Mouse (Mus musculus) lung, embryonic 15.5 days (tissue): ENCODE measurements around the gene Lrrc51. TPM values are rescaled to one million over a fixed set of nuclear protein-coding genes. Genes with fewer than 3 reads are reported as not detected.

ENCODE experiments used
- ATAC-seq: fragments of 200-750 bp; cut with Nextera tagmentation; 2 replicates; pipeline ENCODE4 v1.8.0; 2017; ENCODE audit warnings: moderate number of reproducible peaks, borderline replicate concordance; ENCODE audit not compliant: low FRiP score, low TSS enrichment; ENCODE audit errors: extremely low read depth
- H3K27ac ChIP-seq: fragments of 300-500 bp; sonication (generic); 2 replicates; pipeline ENCODE4 v1.5.1; 2015; ENCODE audit warnings: moderate library complexity, mild to moderate bottlenecking, inconsistent platforms
- H3K27me3 ChIP-seq: fragments of 300-500 bp; sonication (generic); 2 replicates; pipeline ENCODE4 v1.6.1; 2015; ENCODE audit warnings: inconsistent platforms
- H3K36me3 ChIP-seq: fragments of 300-500 bp; sonication (generic); 2 replicates; pipeline ENCODE4 v1.6.1; 2015; ENCODE audit warnings: inconsistent platforms
- H3K4me1 ChIP-seq: fragments of 300-500 bp; sonication (generic); 2 replicates; pipeline ENCODE4 v1.6.1; 2015; ENCODE audit warnings: inconsistent platforms
- H3K4me2 ChIP-seq: fragments of 300-500 bp; sonication (generic); 2 replicates; pipeline ENCODE4 v1.6.1; 2015; ENCODE audit warnings: inconsistent platforms, mild to moderate bottlenecking, moderate library complexity
- H3K4me3 ChIP-seq: fragments of 300-500 bp; sonication (generic); 2 replicates; pipeline ENCODE4 v1.5.1; 2015; ENCODE audit warnings: mild to moderate bottlenecking, inconsistent platforms
- H3K9ac ChIP-seq: fragments of 300-500 bp; sonication (generic); 2 replicates; pipeline ENCODE4 v1.6.1; 2015; ENCODE audit warnings: inconsistent platforms
- H3K9me3 ChIP-seq: fragments of 300-500 bp; sonication (generic); 2 replicates; pipeline ENCODE4 v1.6.1; 2016; ENCODE audit warnings: inconsistent platforms
- WGBS: fragments of 180-500 bp; shearing (Covaris S2); methylation state at CpG from one replicate; pipeline ENCODE4 v1.1.7; 2015; 5-methylcytosine and 5-hydroxymethylcytosine counted together
- microRNA-seq: library from miRNA; unstranded; fragments of <30 nt; microRNA quantifications from one replicate; pipeline ENCODE4, GENCODE M21; 2016
- polyA plus RNA-seq: library from polyadenylated mRNA; unstranded; fragments of >200 nt; fragmentation: Nextera tagmentation; extraction: Ambion mirVana; gene quantifications from 2 replicates; pipeline ENCODE4 v1.2.1, GENCODE M21; 2015

Lrrc51 gene
- polyA plus RNA-seq, 1 experiment from 2014 or later = 11.8 TPM

- no peak overlapping the region for H3K27ac ChIP-seq
- WGBS = 89% methylated on average over 1 of the region's 1 CpGs
Observed at GRCm38 (mm10) chr7:101875978-101876377, 57.7 kb downstream of the Lrrc51 start.

GRCm38 (mm10) chr7:101871296-101871695 is 62.4 kb downstream of the Lrrc51 start:
- no peak overlapping the region for H3K9ac ChIP-seq
- H3K4me1 ChIP-seq = no peaks in the 10 kb centered on the region
- no peak overlapping the region for H3K4me2 ChIP-seq
- H3K4me3 ChIP-seq = no peak overlapping the region
- no peak for ATAC-seq
- H3K9me3 ChIP-seq = no peaks in the 10 kb centered on the region
- H3K36me3 ChIP-seq = no peaks in the 10 kb centered on the region
- H3K27me3 ChIP-seq = no peaks in the 10 kb centered on the region
- 51% methylated on average over 3 of the region's 3 CpGs for WGBS
- H3K27ac ChIP-seq = no peak overlapping the region

More at GRCm38 (mm10) chr7:101875978-101876377, 57.7 kb downstream of the Lrrc51 start:
- Histone ChIP-seq H3K36me3 (no peaks in the 10 kb centered on the region), H3K9me3 (no peaks in the 10 kb centered on the region), H3K9ac (no peak overlapping the region), H3K4me2 (no peak overlapping the region), H3K27me3 (no peaks in the 10 kb centered on the region), H3K4me1 (no peaks in the 10 kb centered on the region), H3K4me3 (no peak overlapping the region)
- no peak for ATAC-seq

GRCm38 (mm10) chr7:101870629-101871028 is 63.1 kb downstream of the Lrrc51 start, which contains the start of gene Folr1:
Folr1 (minus strand) TSS chr7:101870788.
- ATAC-seq = no peak
- Histone ChIP-seq H3K4me2 (no peak within 1 kb of the TSS), H3K36me3 (no peaks in the 10 kb centered on the region), H3K9me3 (no peaks in the 10 kb centered on the region), H3K4me3 (no peak within 1 kb of the TSS), H3K4me1 (no peaks in the 10 kb centered on the region), H3K27me3 (no peaks in the 10 kb centered on the region), H3K27ac (no peak within 1 kb of the TSS), H3K9ac (no peak within 1 kb of the TSS)
- 66% methylated on average over 2 of the region's 2 CpGs for WGBS

GRCm38 (mm10) chr7:101869163-101869500 is 64.6 kb downstream of the Lrrc51 start:
- Histone ChIP-seq H3K4me3 (no peak overlapping the region), H3K9ac (no peak overlapping the region), H3K27me3 (no peaks in the 10 kb centered on the region), H3K4me2 (no peak overlapping the region), H3K27ac (no peak overlapping the region), H3K9me3 (no peaks in the 10 kb centered on the region), H3K36me3 (no peaks in the 10 kb centered on the region), H3K4me1 (no peaks in the 10 kb centered on the region)
- WGBS = 70% methylated on average over 7 of the region's 7 CpGs
- ATAC-seq = no peak

GRCm38 (mm10) chr7:101868241-101869162 is 65.2 kb downstream of the Lrrc51 start:
- no peaks in the 10 kb centered on the region for H3K9me3 ChIP-seq
- H3K27me3 ChIP-seq = no peaks in the 10 kb centered on the region
- no peak overlapping the region for H3K9ac ChIP-seq
- WGBS = 61% methylated on average over 13 of the region's 13 CpGs
- H3K27ac ChIP-seq = no peak overlapping the region
- H3K4me2 ChIP-seq = no peak overlapping the region
- no peaks in the 10 kb centered on the region for H3K36me3 ChIP-seq
- H3K4me1 ChIP-seq = no peaks in the 10 kb centered on the region
- H3K4me3 ChIP-seq = no peak overlapping the region
- no peak for ATAC-seq

- Histone ChIP-seq H3K36me3 (no peaks in the 10 kb centered on the region), H3K4me1 (no peaks in the 10 kb centered on the region), H3K4me2 (no peak overlapping the region), H3K27me3 (no peaks in the 10 kb centered on the region), H3K4me3 (no peak overlapping the region), H3K9ac (no peak overlapping the region), H3K27ac (no peak overlapping the region), H3K9me3 (no peaks in the 10 kb centered on the region)
- ATAC-seq = no peak
- 87% methylated on average over 4 of the region's 4 CpGs for WGBS
Observed at GRCm38 (mm10) chr7:101867482-101867881, 66.2 kb downstream of the Lrrc51 start.

GRCm38 (mm10) chr7:101866491-101867265 is 67.0 kb downstream of the Lrrc51 start:
- Histone ChIP-seq H3K9me3 (no peaks in the 10 kb centered on the region), H3K4me2 (no peak overlapping the region)

GRCm38 (mm10) chr7:101863415-101863814 is 70.3 kb downstream of the Lrrc51 start, which contains the start of gene Anapc15:
Anapc15 (plus strand) TSS chr7:101863715.
- Histone ChIP-seq H3K36me3 (no peaks in the 10 kb centered on the region), H3K4me1 (no peaks in the 10 kb centered on the region), H3K9me3 (no peaks in the 10 kb centered on the region), H3K4me3 (no peak within 1 kb of the TSS), H3K27me3 (no peaks in the 10 kb centered on the region), H3K4me2 (no peak within 1 kb of the TSS), H3K9ac (no peak within 1 kb of the TSS), H3K27ac (no peak within 1 kb of the TSS)
- WGBS = 57% methylated on average over 3 of the region's 3 CpGs
- no peak for ATAC-seq

More at GRCm38 (mm10) chr7:101866491-101867265, 67.0 kb downstream of the Lrrc51 start:
- Histone ChIP-seq H3K27me3 (no peaks in the 10 kb centered on the region), H3K36me3 (no peaks in the 10 kb centered on the region), H3K4me1 (no peaks in the 10 kb centered on the region), H3K9ac (no peak overlapping the region), H3K27ac (no peak overlapping the region), H3K4me3 (no peak overlapping the region)
- no peak for ATAC-seq
- 73% methylated on average over 11 of the region's 11 CpGs for WGBS

Small RNA genes within 50 kb of the gene (microRNA-seq; reads per million reads assigned to microRNA genes)
- gene Gm22655 = not detected

Other genes with a start within 250 kb of the Lrrc51 start
- gene Phox2a, start 115.6 kb downstream of the Lrrc51 start, polyA plus RNA-seq = 0.29 and 0.77 TPM in 2 replicates
- 54.7 and 61.7 TPM in 2 replicates for gene Inppl1, start 95.7 kb downstream of the Lrrc51 start, polyA plus RNA-seq
- 1.0 and 2.0 TPM in 2 replicates for gene Folr2, start 76.7 kb downstream of the Lrrc51 start, polyA plus RNA-seq
- 80.4 and 84.6 TPM in 2 replicates for gene Anapc15, start 70.2 kb downstream of the Lrrc51 start, polyA plus RNA-seq
- 0.68 and 0.95 TPM in 2 replicates for gene Folr1, start 63.1 kb downstream of the Lrrc51 start, polyA plus RNA-seq
- 165 and 170 TPM in 2 replicates for gene Lamtor1, start 28.0 kb downstream of the Lrrc51 start, polyA plus RNA-seq
- 0.54 and 0.59 TPM in 2 replicates for gene Tomt, start 27.5 kb downstream of the Lrrc51 start, polyA plus RNA-seq
- 68.9 and 79.4 TPM in 2 replicates for gene Numa1, start 216 bp upstream of the Lrrc51 start, polyA plus RNA-seq
- 2.2 and 2.3 TPM in 2 replicates for gene Il18bp, start 84.8 kb upstream of the Lrrc51 start, polyA plus RNA-seq
- 25.3 and 26.0 TPM in 2 replicates for gene Rnf121, start 131.6 kb upstream of the Lrrc51 start, polyA plus RNA-seq
- 32.3 and 34.4 TPM in 2 replicates for gene Xndc1, start 131.6 kb upstream of the Lrrc51 start, polyA plus RNA-seq
- gene Xntrpc, start 131.8 kb upstream of the Lrrc51 start, polyA plus RNA-seq = 0.89 and 1.2 TPM in 2 replicates
- gene Trpc2, start 149.2 kb upstream of the Lrrc51 start, polyA plus RNA-seq = not detected in 2 replicates
- 0.50 and 0.87 TPM in 2 replicates for gene Art1, start 167.8 kb upstream of the Lrrc51 start, polyA plus RNA-seq
- 1.4 and 1.5 TPM in 2 replicates for gene Art5, start 175.6 kb upstream of the Lrrc51 start, polyA plus RNA-seq
- 0.16 TPM in 1 of 2 replicates, not detected in the other for gene Chrna10, start 182.9 kb upstream of the Lrrc51 start, polyA plus RNA-seq